Mouse (Mus musculus) midbrain, embryonic 12.5 days (tissue): ENCODE results near the gene Zeb2. TPM values are rescaled to one million over a fixed set of nuclear protein-coding genes. Genes with fewer than 3 reads are reported as not detected.
A peak's percentile ranks its signal among the peaks of the same experiment; 100 is the strongest.

Source experiments
- ATAC-seq: fragments of 200-750 bp; cut with Nextera tagmentation; 2 replicates; pipeline ENCODE4 v1.8.0; 2017; ENCODE audit warnings: low read depth, moderate TSS enrichment, moderate library complexity; ENCODE audit not compliant: low FRiP score
- H3K27ac ChIP-seq: fragments of 300-500 bp; sonication (generic); replicated peaks from 2 replicates; pipeline ENCODE4 v1.5.1; 2016; ENCODE audit warnings: mild to moderate bottlenecking
- H3K27me3 ChIP-seq: fragments of 300-500 bp; sonication (generic); 2 replicates; pipeline ENCODE4 v1.6.1; 2016; ENCODE audit warnings: mild to moderate bottlenecking
- H3K36me3 ChIP-seq: fragments of 300-500 bp; sonication (generic); 2 replicates; pipeline ENCODE4 v1.6.1; 2016
- H3K4me1 ChIP-seq: fragments of 300-500 bp; sonication (generic); 2 replicates; pipeline ENCODE4 v1.6.1; 2016
- H3K4me2 ChIP-seq: fragments of 300-500 bp; sonication (generic); replicated peaks from 2 replicates; pipeline ENCODE4 v1.6.1; 2016; ENCODE audit warnings: mild to moderate bottlenecking, moderate library complexity
- H3K4me3 ChIP-seq: fragments of 300-500 bp; sonication (generic); 2 replicates; pipeline ENCODE4 v1.5.1; 2016; ENCODE audit warnings: mild to moderate bottlenecking
- H3K9ac ChIP-seq: fragments of 300-500 bp; sonication (generic); replicated peaks from 2 replicates; pipeline ENCODE4 v1.6.1; 2016; ENCODE audit warnings: mild to moderate bottlenecking, moderate library complexity
- H3K9me3 ChIP-seq: fragments of 300-500 bp; sonication (generic); 2 replicates; pipeline ENCODE4 v1.6.1; 2016; ENCODE audit warnings: mild to moderate bottlenecking
- WGBS: fragments of 180-500 bp; shearing (Covaris S2); methylation state at CpG from one replicate; pipeline ENCODE4 v1.1.7; 2016; 5-methylcytosine and 5-hydroxymethylcytosine counted together
- polyA plus RNA-seq: library from polyadenylated mRNA; unstranded; fragments of >200 nt; fragmentation: Nextera tagmentation; extraction: Ambion mirVana; gene quantifications from 2 replicates; pipeline ENCODE4 v1.2.1, GENCODE M21; 2016

The Zeb2 gene
- polyA plus RNA-seq, 1 experiment from 2014 or later: 68.7 TPM

- 87% methylated on average over 4 of the region's 4 CpGs for WGBS
- Histone ChIP-seq H3K27ac (no peak overlapping the region), H3K4me3 (no peak overlapping the region), H3K36me3 (no peaks in the 10 kb centered on the region), H3K9ac (no peak overlapping the region), H3K4me1 (no peaks in the 10 kb centered on the region), H3K9me3 (no peaks in the 10 kb centered on the region), H3K4me2 (no peak overlapping the region), H3K27me3 (no peaks in the 10 kb centered on the region)
- no peak for ATAC-seq
Observed at GRCm38 (mm10) chr2:45125181-45125580, 8.0 kb upstream of the Zeb2 start.

GRCm38 (mm10) chr2:45123490-45123889, 6.3 kb upstream of the Zeb2 start:
- Histone ChIP-seq H3K4me2 (no peak overlapping the region), H3K4me1 (no peaks in the 10 kb centered on the region), H3K36me3 (no peaks in the 10 kb centered on the region), H3K9ac (no peak overlapping the region), H3K27me3 (no peaks in the 10 kb centered on the region), H3K4me3 (no peak overlapping the region), H3K27ac (no peak overlapping the region), H3K9me3 (no peaks in the 10 kb centered on the region)
- WGBS: 79% methylated on average over 5 of the region's 5 CpGs
- ATAC-seq: no peak

GRCm38 (mm10) chr2:45118121-45118520, 926 bp upstream of the Zeb2 start:
- no peaks in the 10 kb centered on the region for H3K36me3 ChIP-seq
- H3K27me3 ChIP-seq: no peaks in the 10 kb centered on the region
- peaks cover 28% of the 10 kb centered on the region for H3K4me1 ChIP-seq
- no peak overlapping the region for H3K27ac ChIP-seq
- H3K4me3 ChIP-seq: no peak overlapping the region
- no peak overlapping the region for H3K4me2 ChIP-seq
- no peak for ATAC-seq
- no peak overlapping the region for H3K9ac ChIP-seq
- WGBS: 43% methylated on average over 3 of the region's 3 CpGs
- H3K9me3 ChIP-seq: no peaks in the 10 kb centered on the region

DNA sequence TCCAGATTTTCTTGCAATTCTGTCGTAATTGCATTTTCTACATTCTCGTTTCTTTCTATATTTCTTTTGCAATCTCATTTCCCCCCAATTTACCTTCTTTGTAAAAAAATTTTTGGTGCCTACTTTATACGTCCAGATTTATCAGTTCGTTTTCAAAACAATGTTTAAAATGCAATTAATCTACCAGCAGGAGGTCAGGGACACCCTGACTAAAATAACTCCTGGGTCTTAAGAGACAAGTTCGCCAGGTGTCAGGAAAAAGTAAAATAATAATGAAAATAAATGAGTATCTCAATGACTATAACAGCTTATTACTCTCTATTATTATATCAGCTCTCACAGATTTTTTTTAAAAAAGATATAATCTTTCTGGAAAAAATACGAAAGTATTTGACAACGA, 397 bp upstream of the Zeb2 start:
- Histone ChIP-seq H3K4me1 (peaks cover 28% of the 10 kb centered on the region), H3K27me3 (no peaks in the 10 kb centered on the region), H3K9ac (peak overlapping the region; percentile 65; the same call in 1 of the 2 replicates), H3K36me3 (no peaks in the 10 kb centered on the region), H3K4me3 (peak overlapping the region; percentile 56), H3K27ac (peak overlapping the region; percentile 92), H3K4me2 (peak overlapping the region; percentile 71), H3K9me3 (no peaks in the 10 kb centered on the region)
- no peak for ATAC-seq
- 13% methylated on average over 7 of the region's 7 CpGs for WGBS

DNA sequence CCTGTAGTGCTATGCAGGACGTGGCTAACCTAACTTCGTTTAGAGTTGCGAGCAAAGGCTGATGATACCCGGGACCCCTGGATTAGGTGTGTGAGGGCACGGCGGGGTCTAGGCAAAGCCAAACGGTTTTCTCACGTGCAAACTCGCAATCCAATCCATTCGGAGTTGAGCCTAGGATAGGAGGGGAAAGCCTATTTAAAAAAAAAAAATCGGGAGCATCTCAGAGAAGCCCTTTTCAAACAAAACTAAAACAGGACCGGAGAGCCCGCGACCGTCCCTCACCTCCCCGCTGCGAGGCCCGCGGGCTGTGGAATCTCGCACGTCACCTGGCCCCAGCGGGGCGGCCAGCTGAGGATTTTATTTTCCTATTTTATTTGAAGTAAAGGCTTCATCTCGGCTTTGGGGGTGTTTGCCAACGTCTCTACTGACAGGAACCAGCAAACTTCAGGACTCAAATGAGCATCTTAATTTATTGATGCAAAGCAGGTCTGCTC, 617 bp downstream of the Zeb2 start:
- peak overlapping the region; percentile 56 for H3K4me3 ChIP-seq
- H3K4me2 ChIP-seq: peak overlapping the region; percentile 71
- H3K27ac ChIP-seq: peak overlapping the region; percentile 92
- H3K27me3 ChIP-seq: no peaks in the 10 kb centered on the region
- H3K36me3 ChIP-seq: no peaks in the 10 kb centered on the region
- 0% methylated on average over 25 of the region's 25 CpGs for WGBS
- peak overlapping the region; percentile 65 for H3K9ac ChIP-seq
- H3K4me1 ChIP-seq: peaks cover 28% of the 10 kb centered on the region
- H3K9me3 ChIP-seq: no peaks in the 10 kb centered on the region
- peak; percentile 25 for ATAC-seq

DNA sequence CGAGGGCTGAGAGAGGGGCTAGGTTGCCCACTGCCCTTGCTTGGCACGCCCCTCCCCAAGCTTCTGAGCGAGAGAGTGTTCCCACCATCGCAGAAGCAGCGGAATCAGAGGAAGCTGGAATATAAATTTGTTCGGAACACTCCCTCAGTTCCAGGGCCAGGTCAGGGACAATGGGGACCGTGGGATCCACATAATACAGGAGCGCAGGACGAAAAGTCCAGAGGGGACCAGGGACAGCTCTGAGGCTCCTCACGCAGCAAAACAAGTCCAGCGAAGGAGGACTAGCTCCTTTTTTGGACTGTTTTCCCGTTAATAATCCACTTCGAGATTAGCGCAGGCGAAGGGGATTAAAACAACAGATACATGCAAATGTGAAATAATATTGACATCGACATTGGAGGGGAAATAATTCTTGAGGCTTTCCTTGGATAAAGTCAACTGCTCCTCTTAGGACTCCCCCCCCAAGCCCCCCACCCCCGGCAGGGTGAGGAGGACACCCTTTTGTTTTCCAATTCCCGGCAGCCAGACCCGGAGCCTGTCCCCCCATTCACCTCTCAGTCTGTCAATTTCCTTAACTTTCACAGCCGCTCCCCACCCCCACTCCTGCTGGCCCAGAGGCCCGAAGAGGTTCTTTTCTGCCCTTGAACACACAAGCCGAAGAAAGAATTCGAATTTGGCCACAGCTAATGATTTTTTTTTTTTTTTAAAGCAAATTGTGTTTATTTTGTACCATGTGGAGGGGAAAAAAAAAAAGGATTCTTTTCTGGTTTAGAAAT, 1.3 kb downstream of the Zeb2 start:
- Histone ChIP-seq H3K27ac (peak overlapping the region; percentile 92), H3K4me3 (peak overlapping the region; percentile 56), H3K9me3 (no peaks in the 10 kb centered on the region), H3K4me2 (peak overlapping the region; percentile 71), H3K9ac (peak overlapping the region; percentile 65), H3K4me1 (peaks cover 28% of the 10 kb centered on the region), H3K36me3 (no peaks in the 10 kb centered on the region), H3K27me3 (no peaks in the 10 kb centered on the region)
- WGBS: under 1% methylated on average over 23 of the region's 23 CpGs
- peak; percentile 45 for ATAC-seq

GRCm38 (mm10) chr2:45115211-45115610, 2.0 kb downstream of the Zeb2 start:
- H3K27me3 ChIP-seq: no peaks in the 10 kb centered on the region
- peak overlapping the region; percentile 71 for H3K4me2 ChIP-seq
- H3K9me3 ChIP-seq: no peaks in the 10 kb centered on the region
- 6% methylated on average over 6 of the region's 6 CpGs for WGBS
- peak overlapping the region; percentile 92 for H3K27ac ChIP-seq
- no peaks in the 10 kb centered on the region for H3K36me3 ChIP-seq
- peak overlapping the region; percentile 56 for H3K4me3 ChIP-seq
- H3K9ac ChIP-seq: peak overlapping the region; percentile 65; the same call in 1 of the 2 replicates
- ATAC-seq: no peak
- H3K4me1 ChIP-seq: peaks cover 28% of the 10 kb centered on the region

GRCm38 (mm10) chr2:45114596-45114995, 2.6 kb downstream of the Zeb2 start:
- Histone ChIP-seq H3K27me3 (no peaks in the 10 kb centered on the region), H3K9me3 (no peaks in the 10 kb centered on the region), H3K9ac (no peak overlapping the region; the same call in 1 of the 2 replicates), H3K36me3 (no peaks in the 10 kb centered on the region), H3K4me2 (peak overlapping the region; percentile 71), H3K4me1 (peaks cover 28% of the 10 kb centered on the region), H3K27ac (peak overlapping the region; percentile 92), H3K4me3 (0 out of 2 replicates have a peak overlapping the region, but pooled peaks have one; percentile 2)
- no peak for ATAC-seq
- WGBS: 3% methylated on average over 2 of the region's 2 CpGs

DNA sequence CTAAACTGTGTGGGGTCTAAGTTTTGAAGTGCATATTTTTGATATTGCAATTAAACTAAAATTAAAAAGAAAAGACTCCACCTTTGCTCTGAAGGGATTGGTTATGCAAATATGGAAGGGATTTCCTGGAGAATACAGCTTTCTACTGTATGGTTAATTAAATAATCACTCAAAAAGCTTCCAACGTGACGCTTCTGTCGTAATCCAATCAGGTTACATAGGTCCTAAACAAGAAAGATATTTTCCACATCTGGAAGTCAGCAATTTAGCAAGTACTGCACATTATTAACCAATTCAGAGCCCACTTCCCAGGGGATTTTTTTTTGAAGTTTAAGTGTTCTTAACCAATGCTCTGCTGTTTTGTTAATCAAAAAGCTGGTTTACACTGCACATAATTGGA, 3.3 kb downstream of the Zeb2 start:
- peak overlapping the region; percentile 99; the same call in 1 of the 2 replicates for H3K27ac ChIP-seq
- WGBS: 3% methylated on average over 3 of the region's 3 CpGs

GRCm38 (mm10) chr2:45112891-45113683, 4.1 kb downstream of the Zeb2 start:
- Histone ChIP-seq H3K27ac (peak overlapping the region; percentile 99), H3K9me3 (no peaks in the 10 kb centered on the region), H3K4me2 (peak overlapping the region; percentile 73), H3K36me3 (no peaks in the 10 kb centered on the region), H3K9ac (peak overlapping the region; percentile 100), H3K4me1 (peaks cover 29% of the 10 kb centered on the region), H3K27me3 (no peaks in the 10 kb centered on the region), H3K4me3 (peak overlapping the region; percentile 99)
- ATAC-seq: no peak
- WGBS: under 1% methylated on average over 23 of the region's 25 CpGs

More for the DNA sequence above, 3.3 kb downstream of the Zeb2 start:
- Histone ChIP-seq H3K9ac (no peak overlapping the region), H3K4me2 (peak overlapping the region; percentile 73), H3K4me3 (no peak overlapping the region), H3K9me3 (no peaks in the 10 kb centered on the region), H3K27me3 (no peaks in the 10 kb centered on the region), H3K36me3 (no peaks in the 10 kb centered on the region), H3K4me1 (peaks cover 28% of the 10 kb centered on the region)
- no peak for ATAC-seq

DNA sequence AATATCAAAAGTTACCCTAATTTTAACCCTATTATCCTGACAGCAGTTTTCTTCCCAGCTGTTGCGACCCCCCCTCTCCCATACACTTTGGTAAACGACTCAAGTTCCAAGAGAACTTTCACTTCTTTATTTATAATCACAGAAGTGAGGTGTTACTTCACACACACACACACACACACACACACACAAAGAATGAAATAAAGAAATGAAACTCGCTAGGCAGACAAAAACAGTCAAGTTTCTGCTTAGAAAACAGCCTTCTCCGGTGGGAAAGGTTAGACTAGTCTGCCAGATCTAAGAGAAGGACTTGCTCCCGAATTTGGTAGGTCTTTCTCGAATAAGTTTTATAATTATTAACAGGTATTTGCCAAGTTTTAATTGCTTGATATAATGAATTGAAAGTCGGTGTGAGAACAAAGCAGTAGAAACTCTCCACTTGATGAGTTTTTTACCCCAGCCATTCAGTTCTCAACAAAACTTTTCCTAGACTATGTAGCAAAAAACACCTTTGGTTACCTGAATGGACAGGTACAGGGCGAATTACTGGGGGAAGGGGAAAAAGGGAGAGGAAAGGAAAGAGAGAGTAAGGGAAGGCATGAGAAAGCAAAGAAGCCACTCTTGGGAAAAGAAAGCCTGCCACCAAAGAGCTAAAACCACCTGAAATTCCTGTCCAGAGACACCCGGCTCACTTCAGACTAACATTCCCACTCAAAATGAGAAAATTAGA, 5.0 kb downstream of the Zeb2 start:
- H3K4me1 ChIP-seq: peaks cover 38% of the 10 kb centered on the region
- no peak for ATAC-seq
- no peaks in the 10 kb centered on the region for H3K9me3 ChIP-seq
- H3K4me3 ChIP-seq: peak overlapping the region; percentile 99
- under 1% methylated on average over 9 of the region's 9 CpGs for WGBS
- H3K36me3 ChIP-seq: no peaks in the 10 kb centered on the region
- peak overlapping the region; percentile 100 for H3K9ac ChIP-seq
- H3K27me3 ChIP-seq: no peaks in the 10 kb centered on the region
- H3K27ac ChIP-seq: peak overlapping the region; percentile 99
- H3K4me2 ChIP-seq: peak overlapping the region; percentile 73
